Comparison of ENCODE assay signal across 11 mouse cellular contexts in the genomic region with DNA sequence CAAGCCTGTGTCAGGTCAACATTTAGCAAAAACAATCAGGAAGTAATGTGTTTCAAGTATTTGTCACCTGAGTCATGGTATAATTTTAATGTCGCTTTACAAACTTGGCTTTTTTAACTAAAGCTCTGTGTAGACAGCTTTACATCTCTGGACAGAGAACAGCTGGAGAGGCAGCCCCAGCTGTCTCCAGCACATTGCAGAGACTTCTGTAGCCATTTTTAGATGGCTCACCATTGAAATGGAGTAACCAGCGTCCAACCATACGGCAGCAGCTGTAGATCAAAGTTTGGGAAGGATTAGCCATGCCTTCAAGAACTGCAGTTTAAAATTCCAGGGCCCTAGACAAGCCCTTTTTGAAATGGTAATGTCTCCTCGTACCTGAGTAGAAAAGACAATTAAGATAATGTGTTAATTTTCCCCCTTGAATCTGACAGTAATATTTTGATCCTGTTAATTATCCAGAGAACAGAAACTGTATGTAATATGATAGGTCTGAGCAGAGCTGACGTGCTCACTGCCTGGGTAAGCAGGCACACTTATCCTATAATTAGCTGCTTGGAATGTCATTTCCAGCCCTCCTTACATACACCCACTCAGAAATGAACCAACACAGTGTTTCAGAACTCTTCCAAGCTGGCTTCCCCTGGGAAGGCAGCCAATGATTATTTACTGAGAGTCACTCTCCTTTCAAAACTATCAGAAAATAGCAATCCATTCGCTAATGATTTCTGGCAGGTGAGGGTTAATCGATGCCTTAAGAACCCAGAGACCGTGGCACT.
A peak's percentile ranks its signal among the peaks of the same experiment; 100 is the strongest.
DNase-seq lines count a peak whose midpoint lies in the region; ATAC-seq lines count a peak whose summit lies in the region.
"Had no signal": no experiment of that assay in that cellular context is flagged by ENCODE, and none has a peak within 500 bp of the region (broad histone marks: within the 10 kb centered on the region; RNA-seq: fewer than 3 reads in every experiment).

No protein-coding gene starts in this region.

- H3K9me3 ChIP-seq in embryonic facial prominence, embryonic 11.5 days (replicated peaks; ENCODE audit: control insufficient read depth, low read length) = no peaks in the 10 kb centered on the region
- H3K9me3 ChIP-seq in embryonic facial prominence, embryonic 10.5 days = no peaks in the 10 kb centered on the region
- no peaks in the 10 kb centered on the region for H3K9me3 ChIP-seq in midbrain, embryonic 13.5 days

- peak; percentile 38 for DNase-seq in embryonic facial prominence, embryonic 11.5 days (ENCODE audit: low spot score)
- no peak for DNase-seq in embryonic facial prominence, embryonic 10.5 days (ENCODE audit: low spot score)
- DNase-seq in left cerebral cortex, adult 11 months (ENCODE audit: low spot score) = peak; percentile 18
- DNase-seq in left cerebral cortex, postnatal 4 days = no peak
- peak; percentile 50 to 61 for DNase-seq in frontal cortex, adult 2 months (ENCODE audit: extremely low spot score in 1 of 2, low spot score in 1 of 2)
- DNase-seq in neural tube, embryonic 10.5 days (ENCODE audit: extremely low spot score, low spot score) = no peak
- DNase-seq in B cell, adult 2 months = no peak
- DNase-seq: cerebellum, adult 11 months had no signal

- H3K4me2 ChIP-seq in embryonic facial prominence, embryonic 11.5 days (ENCODE audit: low read depth, low read length) = no peak overlapping the region
- no peak overlapping the region for H3K4me2 ChIP-seq in midbrain, embryonic 13.5 days (replicated peaks)

- H3K27me3 ChIP-seq in embryonic facial prominence, embryonic 11.5 days (ENCODE audit: control insufficient read depth, insufficient read depth, low read length) = no peaks in the 10 kb centered on the region
- peaks cover 4% of the 10 kb centered on the region; the same call in 1 of the 2 replicates for H3K27me3 ChIP-seq in embryonic facial prominence, embryonic 10.5 days (replicated peaks; ENCODE audit: low read depth, poor library complexity, severe bottlenecking)
- peaks cover 13% of the 10 kb centered on the region; the same call in 1 of the 2 replicates for H3K27me3 ChIP-seq in midbrain, embryonic 13.5 days

- H3K36me3 ChIP-seq in embryonic facial prominence, embryonic 11.5 days (replicated peaks; ENCODE audit: control insufficient read depth, insufficient read depth, low read depth, low read length) = no peaks in the 10 kb centered on the region
- H3K36me3 ChIP-seq in embryonic facial prominence, embryonic 10.5 days (replicated peaks) = no peaks in the 10 kb centered on the region
- no peaks in the 10 kb centered on the region for H3K36me3 ChIP-seq in midbrain, embryonic 13.5 days

- H3K4me1 ChIP-seq in embryonic facial prominence, embryonic 11.5 days (ENCODE audit: control insufficient read depth, insufficient read depth, low read length) = peaks cover 3% of the 10 kb centered on the region; the same call in 1 of the 2 replicates
- peaks cover 21% of the 10 kb centered on the region for H3K4me1 ChIP-seq in embryonic facial prominence, embryonic 10.5 days
- peaks cover 17% of the 10 kb centered on the region for H3K4me1 ChIP-seq in midbrain, embryonic 13.5 days (replicated peaks)

- intact Hi-C loops in left cerebral cortex, postnatal 4 days (cut with DNase I) = no loop called here

- H3K9ac ChIP-seq in embryonic facial prominence, embryonic 11.5 days (replicated peaks; ENCODE audit: low read length) = no peak overlapping the region
- H3K9ac ChIP-seq in midbrain, embryonic 13.5 days (replicated peaks) = no peak overlapping the region

- WGBS in embryonic facial prominence, embryonic 11.5 days = 46% methylated on average over 8 of the region's 8 CpGs
- WGBS in embryonic facial prominence, embryonic 10.5 days = 54% methylated on average over 8 of the region's 8 CpGs
- 39% methylated on average over 8 of the region's 8 CpGs for WGBS in midbrain, embryonic 13.5 days

- no peak overlapping the region for H3K4me3 ChIP-seq in embryonic facial prominence, embryonic 11.5 days (ENCODE audit: low read depth, low read length)
- no peak overlapping the region for H3K4me3 ChIP-seq in embryonic facial prominence, embryonic 10.5 days
- H3K4me3 ChIP-seq in midbrain, embryonic 13.5 days (replicated peaks) = no peak overlapping the region
- H3K4me3 ChIP-seq: erythroblast, embryonic 14.5 days had no signal

- ATAC-seq in embryonic facial prominence, embryonic 11.5 days (replicated peaks; ENCODE audit: insufficient number of reproducible peaks, low FRiP score, low TSS enrichment, low read depth) = no peak
- peak; percentile 76; the same call in 1 of the 2 replicates for ATAC-seq in midbrain, embryonic 13.5 days
- ATAC-seq: hindbrain, embryonic 16.5 days had no signal

- H3K27ac ChIP-seq in embryonic facial prominence, embryonic 11.5 days (replicated peaks; ENCODE audit: low read depth, low read length) = no peak overlapping the region
- no peak overlapping the region for H3K27ac ChIP-seq in embryonic facial prominence, embryonic 10.5 days (replicated peaks)
- H3K27ac ChIP-seq in midbrain, embryonic 13.5 days = no peak overlapping the region

Comparison
In these comparisons a context has a peak if more than half of its experiments do, and no peak if none do; other contexts are left out.
1. DNase-seq: peak in embryonic facial prominence, embryonic 11.5 days (single experiment), left cerebral cortex, adult 11 months (single experiment) and frontal cortex, adult 2 months (2 of 2); none in embryonic facial prominence, embryonic 10.5 days (single experiment), left cerebral cortex, postnatal 4 days (single experiment), neural tube, embryonic 10.5 days (single experiment) and B cell, adult 2 months (0 of 2).